Mouse (Mus musculus) testis, adult 2 months (tissue): ENCODE results near the gene Il12rb1.

Source experiments
- CTCF ChIP-seq: fragments of 200-500 bp; IDR thresholded peaks from 2 replicates; pipeline ENCODE4 v1.5.1; 2012; ENCODE audit warnings: low read depth, mild to moderate bottlenecking, inconsistent platforms, low read length, moderate library complexity; ENCODE audit not compliant: control insufficient read depth, insufficient read depth, insufficient replicate concordance
- POLR2A ChIP-seq: fragments of 200-500 bp; IDR thresholded peaks from 2 replicates; pipeline ENCODE4 v1.6.1; 2012; ENCODE audit warnings: low read depth, mild to moderate bottlenecking, inconsistent platforms, low read length, moderate library complexity; ENCODE audit not compliant: control insufficient read depth

DNA sequence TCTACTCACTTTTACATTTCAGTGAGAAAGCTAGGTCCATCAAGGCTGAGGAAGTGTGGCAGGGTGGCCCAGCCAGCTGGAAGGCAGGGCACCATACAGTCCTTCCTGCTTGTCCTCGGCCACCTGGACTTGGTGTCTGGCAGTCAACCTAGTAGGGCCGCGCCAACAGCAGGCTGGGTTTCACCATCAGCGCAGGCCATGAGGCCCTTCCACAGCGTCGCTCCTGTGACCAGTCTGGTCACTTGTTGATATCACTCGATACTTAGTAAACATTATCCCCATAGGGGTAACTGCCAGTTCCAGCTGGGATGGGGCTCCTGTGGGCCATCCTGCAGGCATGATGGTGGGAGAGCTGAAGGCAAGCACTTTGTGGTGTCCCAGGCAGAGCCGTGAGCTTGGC lies 23.3 kb downstream of the Il12rb1 start:
- TF ChIP-seq CTCF (no peak), POLR2A (no peak)
